ENCODE assay signal across 29 mouse cellular contexts in the genomic region with DNA sequence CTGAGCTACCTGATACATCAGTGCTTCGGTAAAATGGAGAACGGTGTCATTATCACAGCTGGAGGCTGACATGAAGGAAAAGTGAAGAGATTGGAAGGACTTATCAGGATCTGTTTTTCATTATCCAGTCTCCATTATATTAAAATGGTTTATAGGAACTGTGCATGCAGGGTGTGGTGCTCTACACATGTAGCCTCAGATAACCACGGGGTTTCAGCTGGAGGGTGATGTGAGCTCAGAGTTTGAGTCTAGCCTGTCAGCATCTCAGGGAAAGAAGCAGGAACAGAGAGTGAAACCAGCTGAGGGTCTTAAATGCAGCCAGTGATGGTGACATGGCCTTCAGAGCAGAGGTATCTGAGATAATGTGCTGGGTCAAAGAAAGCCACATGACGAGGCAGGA. TPM values are rescaled to one million over a fixed set of nuclear protein-coding genes. Genes with fewer than 3 reads are reported as not detected.
A peak's percentile ranks its signal among the peaks of the same experiment; 100 is the strongest.
DNase-seq lines count a peak whose midpoint lies in the region; ATAC-seq and TF ChIP-seq lines count a peak whose summit lies in the region.
"Had no signal": no experiment of that assay in that cellular context is flagged by ENCODE, and none has a peak within 500 bp of the region (broad histone marks: within the 10 kb centered on the region; RNA-seq: fewer than 3 reads in every experiment).

No protein-coding gene starts in this region.

- no peaks in the 10 kb centered on the region for H3K9me3 ChIP-seq in liver, embryonic 11.5 days (ENCODE audit: control insufficient read depth, low read length)
- no peaks in the 10 kb centered on the region for H3K9me3 ChIP-seq in liver, embryonic 14.5 days (ENCODE audit: control insufficient read depth, low read length)
- H3K9me3 ChIP-seq: forebrain, embryonic 10.5 days; heart, embryonic 10.5 days; heart, embryonic 13.5 days had no signal

- peaks cover 4% of the 10 kb centered on the region for H3K4me1 ChIP-seq in liver, embryonic 11.5 days (replicated peaks; ENCODE audit: control insufficient read depth, insufficient read depth, low read length)
- H3K4me1 ChIP-seq in liver, embryonic 14.5 days (replicated peaks; ENCODE audit: control insufficient read depth in 2 of 2, insufficient read depth in 2 of 2, low read length in 1 of 2) = peaks cover 6 to 12% of the 10 kb centered on the region in 2 experiments; a peak in 2 of 4 replicates
- H3K4me1 ChIP-seq: forebrain, embryonic 10.5 days; heart, embryonic 10.5 days had no signal

- no peaks in the 10 kb centered on the region for H3K36me3 ChIP-seq in liver, embryonic 11.5 days (ENCODE audit: control insufficient read depth, insufficient read depth, low read length)
- H3K36me3 ChIP-seq in liver, embryonic 14.5 days (replicated peaks; ENCODE audit: control insufficient read depth, insufficient read depth, low read depth) = no peaks in the 10 kb centered on the region
- H3K36me3 ChIP-seq: heart, embryonic 10.5 days; heart, embryonic 13.5 days had no signal

- H3K27me3 ChIP-seq in liver, embryonic 11.5 days (replicated peaks; ENCODE audit: control insufficient read depth, insufficient read depth, low read length) = no peaks in the 10 kb centered on the region
- H3K27me3 ChIP-seq in liver, embryonic 14.5 days (ENCODE audit: control insufficient read depth, insufficient read depth, low read length) = no peaks in the 10 kb centered on the region
- H3K27me3 ChIP-seq: heart, embryonic 13.5 days had no signal

- H3K27ac ChIP-seq in liver, embryonic 11.5 days (ENCODE audit: low read depth, low read length) = no peak overlapping the region
- no peak overlapping the region for H3K27ac ChIP-seq in liver, embryonic 14.5 days
- H3K27ac ChIP-seq: forebrain, embryonic 10.5 days; gastrocnemius, adult 2 months; heart, embryonic 10.5 days; heart, embryonic 13.5 days; hindbrain, embryonic 14.5 days; hindbrain, postnatal 0 days had no signal

- 67% methylated on average over 4 of the region's 4 CpGs for WGBS in liver, embryonic 11.5 days
- 32% methylated on average over 4 of the region's 4 CpGs for WGBS in liver, embryonic 14.5 days (ENCODE audit: insufficient replicate concordance)

- intact Hi-C loops in left cerebral cortex, postnatal 4 days (cut with DNase I) = no loop called here

- DNase-seq in c-Kit-positive CD71-positive TER-119-negative erythroid progenitor cells, embryonic 14.5 days (ENCODE audit: low read depth) = peak; percentile 34
- DNase-seq in liver, embryonic 11.5 days (ENCODE audit: low spot score) = no peak
- DNase-seq in liver, embryonic 14.5 days (ENCODE audit: low read depth in 3 of 3, low spot score in 3 of 3) = peak in 1 of 3 experiments; percentile 12
- DNase-seq in left cerebral cortex, postnatal 4 days = no peak
- no peak for DNase-seq in kidney, adult 11 months
- no peak for DNase-seq in ovary, postnatal 14 days (ENCODE audit: low spot score)
- no peak for DNase-seq in embryo, embryonic 10 days (ENCODE audit: low spot score)
- DNase-seq: adrenal gland, adult 8-10 months; adrenal gland, postnatal 25 days; cerebellum, adult 11 months; cerebellum, adult 2 months; cerebellum, adult 9-11 months; cerebellum, postnatal 25 days; forebrain, postnatal 0 days; gastrocnemius, adult 2 months; gastrocnemius, postnatal 14 days; heart, adult 18-20 months; heart, postnatal 14 days; heart, postnatal 4 days had no signal

- peak; percentile 61 for ATAC-seq in liver, embryonic 11.5 days (replicated peaks; ENCODE audit: low FRiP score)
- peak; percentile 31; the same call in 1 of the 2 replicates for ATAC-seq in liver, embryonic 14.5 days (ENCODE audit: insufficient read depth)
- peak; percentile 57 for ATAC-seq in megakaryocyte progenitor cell, adult 5-6 weeks (replicated peaks; ENCODE audit: poor library complexity)
- ATAC-seq: activated CD4-positive, CD25-positive, alpha-beta regulatory T cell, adult 4 months; CD4-positive, CD25-positive, alpha-beta regulatory T cell, adult 4 months; forebrain, embryonic 14.5 days; forebrain, postnatal 0 days; hindbrain, postnatal 0 days had no signal

- no peak overlapping the region for H3K9ac ChIP-seq in liver, embryonic 11.5 days (ENCODE audit: low read depth, low read length)
- no peak overlapping the region for H3K9ac ChIP-seq in liver, embryonic 14.5 days (replicated peaks)
- H3K9ac ChIP-seq: forebrain, postnatal 0 days; heart, embryonic 13.5 days; hindbrain, embryonic 14.5 days had no signal

- no peak for TF ChIP-seq EP300 in liver, embryonic 14.5 days (IDR thresholded peaks at IDR 0.05; ENCODE audit: low read depth)

- H3K4me3 ChIP-seq in liver, embryonic 11.5 days (ENCODE audit: low read depth, low read length) = no peak overlapping the region
- no peak overlapping the region for H3K4me3 ChIP-seq in liver, embryonic 14.5 days (ENCODE audit: insufficient read depth in 1 of 2, low read depth in 2 of 2, low read length in 2 of 2)
- H3K4me3 ChIP-seq: forebrain, embryonic 10.5 days; gastrocnemius, adult 2 months; heart, embryonic 10.5 days; heart, embryonic 13.5 days had no signal

- H3K4me2 ChIP-seq in liver, embryonic 11.5 days = no peak overlapping the region
- H3K4me2 ChIP-seq in liver, embryonic 14.5 days (ENCODE audit: low read depth) = no peak overlapping the region
- H3K4me2 ChIP-seq: heart, embryonic 13.5 days; hindbrain, embryonic 14.5 days had no signal

- TF ChIP-seq CTCF in liver, embryonic 14.5 days (IDR thresholded peaks at IDR 0.05; ENCODE audit: low read depth) = no peak

RNA-seq across cellular contexts. Expression of a gene that starts 28.4 kb away (rescaled TPM):
- polyA plus RNA-seq in liver, embryonic 11.5 days (2014; fragmentation: Nextera tagmentation; extraction: Ambion mirVana) = 7.9 and 8.5 TPM in 2 replicates
- 1.7 and 2.4 TPM in 2 replicates for polyA plus RNA-seq in liver, embryonic 14.5 days (2012; rRNA removed)
- polyA plus RNA-seq in liver, embryonic 14.5 days (2014; fragmentation: Nextera tagmentation; extraction: Ambion mirVana) = 3.2 and 3.8 TPM in 2 replicates
- 9.7 and 10.0 TPM in 2 replicates for total RNA-seq in megakaryocyte progenitor cell, adult 5-6 weeks (2015)
- total RNA-seq in megakaryocyte progenitor cell, adult 5-6 weeks (2017) = 6.6 and 7.0 TPM in 2 replicates
- total RNA-seq in left cerebral cortex, postnatal 4 days (2021) = 10 to 100 TPM; 11.8 to 13.3 TPM

RNA-seq across cellular contexts. Expression of a gene that starts 55.9 kb away (rescaled TPM):
- polyA plus RNA-seq in liver, embryonic 11.5 days (2014; fragmentation: Nextera tagmentation; extraction: Ambion mirVana) = 0.82 and 1.2 TPM in 2 replicates
- polyA plus RNA-seq in liver, embryonic 14.5 days (2012; rRNA removed) = 0.05 and 0.07 TPM in 2 replicates
- 0.03 and 0.06 TPM in 2 replicates for polyA plus RNA-seq in liver, embryonic 14.5 days (2014; fragmentation: Nextera tagmentation; extraction: Ambion mirVana)
- 0.05 and 0.17 TPM in 2 replicates for total RNA-seq in megakaryocyte progenitor cell, adult 5-6 weeks (2015)
- total RNA-seq in megakaryocyte progenitor cell, adult 5-6 weeks (2017) = not detected in 2 replicates
- 1 to 10 TPM; 1.4 to 1.8 TPM for total RNA-seq in left cerebral cortex, postnatal 4 days (2021)
- total RNA-seq: common myeloid progenitor, adult 5-6 weeks had no signal
- polyA plus RNA-seq: CD4-positive, CD25-positive, alpha-beta regulatory T cell, adult 4 months had no signal
